Mouse (Mus musculus): ENCODE measurements around the gene Gnao1.

DNA sequence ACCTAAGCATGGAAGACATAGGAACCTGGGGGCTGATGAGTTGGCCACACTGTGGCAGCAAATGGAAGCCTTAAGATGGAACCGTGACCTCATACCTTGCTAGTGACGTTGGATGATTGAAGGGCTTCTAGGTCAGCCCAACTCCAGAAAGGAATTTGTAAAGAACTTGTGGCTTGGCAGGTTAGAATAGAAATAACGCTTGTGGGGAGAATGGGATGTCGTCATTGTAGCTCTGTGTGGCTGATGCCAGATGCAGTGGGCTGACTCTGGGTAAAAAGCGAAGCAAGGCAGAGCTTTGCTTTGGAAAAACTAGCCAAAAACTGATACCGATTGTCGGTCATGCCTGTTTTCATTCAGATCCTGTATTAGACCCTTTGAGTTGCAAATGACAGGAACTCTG is 56.5 kb downstream of the Gnao1 start:
- TF ChIP-seq POLR2A (IDR thresholded peaks at IDR 0.05; ENCODE audit: borderline replicate concordance, extremely low read depth, insufficient read depth, insufficient read length, poor library complexity, severe bottlenecking) (no peak), CTCF (IDR thresholded peaks at IDR 0.05; ENCODE audit: borderline replicate concordance, extremely low read depth, insufficient read depth, insufficient read length) (no peak)
